Mouse (Mus musculus) liver, postnatal 0 days (tissue): ENCODE data around the gene Fbxo21. TPM values are rescaled to one million over a fixed set of nuclear protein-coding genes. Genes with fewer than 3 reads are reported as not detected.

Source experiments
- ATAC-seq: fragments of 200-750 bp; cut with Nextera tagmentation; 2 replicates; pipeline ENCODE4 v1.8.0; 2017; ENCODE audit warnings: mild to moderate bottlenecking, moderate library complexity
- DNase-seq: peaks from one replicate; pipeline ENCODE4 v3.0.0-alpha.2; 2016
- H3K27ac ChIP-seq: fragments of 300-500 bp; sonication (generic); 2 replicates; pipeline ENCODE4 v1.5.1; 2014; ENCODE audit warnings: antibody characterized with exemption, moderate library complexity, mild to moderate bottlenecking, low read depth
- H3K27me3 ChIP-seq: fragments of 300-500 bp; sonication (generic); 2 replicates; pipeline ENCODE4 v1.6.1; 2014; ENCODE audit warnings: low read length, control low read depth, mixed read lengths; ENCODE audit not compliant: insufficient read depth
- H3K36me3 ChIP-seq: fragments of 300-500 bp; sonication (generic); replicated peaks from 2 replicates; pipeline ENCODE4 v1.6.1; 2014; ENCODE audit warnings: mild to moderate bottlenecking, control low read depth, low read length, moderate library complexity, mixed read lengths; ENCODE audit not compliant: insufficient read depth
- H3K4me1 ChIP-seq: fragments of 300-500 bp; sonication (generic); 2 replicates; pipeline ENCODE4 v1.6.1; 2014; ENCODE audit warnings: antibody characterized with exemption, mild to moderate bottlenecking, control low read depth; ENCODE audit not compliant: insufficient read depth
- H3K4me2 ChIP-seq: fragments of 300-500 bp; sonication (generic); 2 replicates; pipeline ENCODE4 v1.6.1; 2014; ENCODE audit warnings: low read depth, mild to moderate bottlenecking, low read length, moderate library complexity, mixed read lengths
- H3K4me3 ChIP-seq: fragments of 300-500 bp; sonication (generic); 2 replicates; pipeline ENCODE4 v1.5.1; 2014; ENCODE audit warnings: low read depth, low read length
- H3K9ac ChIP-seq: fragments of 300-500 bp; sonication (generic); replicated peaks from 2 replicates; pipeline ENCODE4 v1.6.1; 2014; ENCODE audit warnings: mild to moderate bottlenecking, moderate library complexity
- H3K9me3 ChIP-seq: fragments of 300-500 bp; sonication (generic); 2 replicates; pipeline ENCODE4 v1.6.1; 2016; ENCODE audit warnings: mild to moderate bottlenecking, control low read depth, low read length, mixed read lengths
- CTCF ChIP-seq: sonication (generic); IDR thresholded peaks from 2 replicates; pipeline ENCODE4 v1.5.1; 2016; ENCODE audit warnings: antibody characterized with exemption, low read depth
- EP300 ChIP-seq: IDR thresholded peaks from 2 replicates; pipeline ENCODE4 v1.6.1; 2016; ENCODE audit warnings: antibody characterized with exemption, low read depth, mild to moderate bottlenecking
- WGBS: fragments of 180-500 bp; shearing (Covaris S2); extraction: QIAGEN DNeasy Blood & Tissue Kit; methylation state at CpG from one replicate; pipeline ENCODE4 v1.1.7; 2014; ENCODE audit not compliant: insufficient replicate concordance; 5-methylcytosine and 5-hydroxymethylcytosine counted together
- polyA plus RNA-seq: library from polyadenylated mRNA; unstranded; fragments of >200 nt; fragmentation: Nextera tagmentation; extraction: Ambion mirVana; gene quantifications from 2 replicates; pipeline ENCODE4 v1.2.1, GENCODE M21; 2015

The Fbxo21 gene
- polyA plus RNA-seq, 1 experiment from 2014 or later: 29.9 TPM

- peak; percentile 53 for DNase-seq
- Histone ChIP-seq H3K4me1 (no peaks in the 10 kb centered on the region; the same call in 1 of the 2 replicates), H3K9me3 (no peaks in the 10 kb centered on the region), H3K27ac (no peak overlapping the region), H3K4me3 (no peak overlapping the region), H3K27me3 (no peaks in the 10 kb centered on the region), H3K36me3 (no peaks in the 10 kb centered on the region), H3K9ac (no peak overlapping the region), H3K4me2 (no peak overlapping the region)
- WGBS: 17% methylated on average over 10 of the region's 10 CpGs
- no peak for TF ChIP-seq EP300
- TF ChIP-seq CTCF: peak; percentile 70
- ATAC-seq: peak; percentile 75
Observed at GRCm38 (mm10) chr5:117955675-117956420, 20.7 kb upstream of the Fbxo21 start.

- Histone ChIP-seq H3K4me1 (peaks cover 3% of the 10 kb centered on the region; the same call in 1 of the 2 replicates), H3K9me3 (no peaks in the 10 kb centered on the region), H3K9ac (no peak overlapping the region), H3K4me2 (no peak overlapping the region), H3K27me3 (0 out of 2 replicates have a peak, but pooled peaks cover 2% of the 10 kb centered on the region), H3K27ac (no peak overlapping the region), H3K4me3 (no peak overlapping the region), H3K36me3 (no peaks in the 10 kb centered on the region)
- WGBS: 63% methylated on average over 9 of the region's 9 CpGs
- no peak for TF ChIP-seq EP300
- no peak for TF ChIP-seq CTCF
- ATAC-seq (no peak), DNase-seq (no peak)
Observed at GRCm38 (mm10) chr5:117964750-117965149, 11.8 kb upstream of the Fbxo21 start.

- WGBS: 73% methylated on average over 9 of the region's 9 CpGs
- TF ChIP-seq CTCF (no peak), EP300 (no peak)
- Histone ChIP-seq H3K4me2 (no peak overlapping the region), H3K4me1 (peaks cover 5% of the 10 kb centered on the region; the same call in 1 of the 2 replicates), H3K27me3 (0 out of 2 replicates have a peak, but pooled peaks cover 2% of the 10 kb centered on the region), H3K9me3 (no peaks in the 10 kb centered on the region), H3K9ac (no peak overlapping the region), H3K4me3 (no peak overlapping the region), H3K36me3 (no peaks in the 10 kb centered on the region), H3K27ac (no peak overlapping the region)
- no peak for ATAC-seq
- DNase-seq: no peak
Observed at GRCm38 (mm10) chr5:117966956-117967355, 9.6 kb upstream of the Fbxo21 start.

GRCm38 (mm10) chr5:117967659-117968069 is 8.9 kb upstream of the Fbxo21 start:
- Histone ChIP-seq H3K9ac (no peak overlapping the region), H3K9me3 (no peaks in the 10 kb centered on the region), H3K4me1 (peaks cover 5% of the 10 kb centered on the region; the same call in 1 of the 2 replicates), H3K27me3 (0 out of 2 replicates have a peak, but pooled peaks cover 2% of the 10 kb centered on the region), H3K27ac (no peak overlapping the region), H3K36me3 (no peaks in the 10 kb centered on the region), H3K4me2 (no peak overlapping the region), H3K4me3 (no peak overlapping the region)
- WGBS: 38% methylated on average over 4 of the region's 4 CpGs
- no peak for TF ChIP-seq EP300
- no peak for TF ChIP-seq CTCF
- ATAC-seq (no peak), DNase-seq (no peak)

GRCm38 (mm10) chr5:117969681-117970427 is 6.7 kb upstream of the Fbxo21 start:
- no peaks in the 10 kb centered on the region for H3K36me3 ChIP-seq
- H3K4me1 ChIP-seq: peaks cover 5% of the 10 kb centered on the region; the same call in 1 of the 2 replicates
- no peak overlapping the region for H3K9ac ChIP-seq
- ATAC-seq (peak; percentile 67), DNase-seq (no peak)
- no peak overlapping the region for H3K4me3 ChIP-seq
- no peak overlapping the region for H3K4me2 ChIP-seq
- H3K27me3 ChIP-seq: 0 out of 2 replicates have a peak, but pooled peaks cover 2% of the 10 kb centered on the region
- WGBS: 75% methylated on average over 10 of the region's 10 CpGs
- TF ChIP-seq EP300: no peak
- no peak for TF ChIP-seq CTCF
- no peak overlapping the region for H3K27ac ChIP-seq
- H3K9me3 ChIP-seq: no peaks in the 10 kb centered on the region

GRCm38 (mm10) chr5:117976263-117976656 is 270 bp upstream of the Fbxo21 start:
- Histone ChIP-seq H3K4me1 (peaks cover 6% of the 10 kb centered on the region), H3K36me3 (0 out of 2 replicates have a peak, but pooled peaks cover 3% of the 10 kb centered on the region), H3K4me2 (peak overlapping the region; percentile 96), H3K9ac (no peak overlapping the region), H3K27ac (no peak overlapping the region), H3K4me3 (peak overlapping the region; percentile 88), H3K9me3 (no peaks in the 10 kb centered on the region), H3K27me3 (no peaks in the 10 kb centered on the region)
- no peak for TF ChIP-seq CTCF
- no peak for TF ChIP-seq EP300
- WGBS: 23% methylated on average over 19 of the region's 19 CpGs
- ATAC-seq (no peak), DNase-seq (no peak)
